ENCODE assay signal across 10 mouse cellular contexts in the genomic region with DNA sequence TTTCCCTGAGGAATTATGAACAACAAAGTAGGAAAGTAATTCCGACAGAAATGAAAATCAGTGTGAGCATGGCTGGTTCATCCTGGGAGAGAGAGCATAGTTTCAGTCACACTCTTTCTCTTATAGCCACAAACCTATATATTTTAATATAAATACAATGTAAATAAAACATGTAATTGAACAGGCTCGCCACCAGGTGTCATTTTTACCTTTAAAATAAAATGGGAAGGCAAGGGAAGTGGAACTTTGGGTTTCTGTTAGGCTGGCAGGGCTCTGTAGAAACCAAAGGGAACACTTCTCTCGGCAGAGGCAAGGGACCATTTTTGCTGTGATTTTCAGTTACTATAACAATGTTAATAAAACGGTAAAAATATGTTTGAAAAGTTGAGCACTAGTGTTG. TPM values are rescaled to one million over a fixed set of nuclear protein-coding genes. Genes with fewer than 3 reads are reported as not detected.
A peak's percentile ranks its signal among the peaks of the same experiment; 100 is the strongest.
DNase-seq lines count a peak whose midpoint lies in the region; ATAC-seq and TF ChIP-seq lines count a peak whose summit lies in the region.
"Had no signal": no experiment of that assay in that cellular context is flagged by ENCODE, and none has a peak within 500 bp of the region (broad histone marks: within the 10 kb centered on the region; RNA-seq: fewer than 3 reads in every experiment).

No protein-coding gene starts in this region.

- no peaks in the 10 kb centered on the region for H3K9me3 ChIP-seq in forebrain, postnatal 0 days (ENCODE audit: low read length)
- H3K9me3 ChIP-seq in forebrain, embryonic 10.5 days, result no peaks in the 10 kb centered on the region
- no peaks in the 10 kb centered on the region for H3K9me3 ChIP-seq in midbrain, postnatal 0 days (ENCODE audit: low read length)
- no peaks in the 10 kb centered on the region for H3K9me3 ChIP-seq in midbrain, embryonic 11.5 days (ENCODE audit: control insufficient read depth, low read length)
- no peaks in the 10 kb centered on the region for H3K9me3 ChIP-seq in midbrain, embryonic 15.5 days
- H3K9me3 ChIP-seq: hindbrain, embryonic 15.5 days had no signal

- peak; percentile 29; the same call in 1 of the 2 replicates for ATAC-seq in forebrain, postnatal 0 days
- no peak for ATAC-seq in midbrain, postnatal 0 days (ENCODE audit: low FRiP score)
- ATAC-seq in midbrain, embryonic 11.5 days (ENCODE audit: low FRiP score), result no peak
- peak; percentile 58; the same call in 1 of the 2 replicates for ATAC-seq in common myeloid progenitor, adult 5-6 weeks (replicated peaks; ENCODE audit: low read depth, poor library complexity, severe bottlenecking)
- no peak for ATAC-seq in midbrain, embryonic 15.5 days (replicated peaks)

- peak; percentile 49 for TF ChIP-seq CTCF in forebrain, postnatal 0 days (IDR thresholded peaks at IDR 0.05; ENCODE audit: low read depth)
- peak; percentile 70 for TF ChIP-seq CTCF in midbrain, postnatal 0 days (IDR thresholded peaks at IDR 0.05)

- no peaks in the 10 kb centered on the region for H3K27me3 ChIP-seq in forebrain, postnatal 0 days (ENCODE audit: insufficient read depth, low read length)
- no peaks in the 10 kb centered on the region for H3K27me3 ChIP-seq in forebrain, embryonic 10.5 days (ENCODE audit: poor library complexity, severe bottlenecking)
- H3K27me3 ChIP-seq in midbrain, postnatal 0 days (ENCODE audit: insufficient read depth, low read length), result no peaks in the 10 kb centered on the region
- no peaks in the 10 kb centered on the region for H3K27me3 ChIP-seq in midbrain, embryonic 11.5 days (ENCODE audit: control insufficient read depth, insufficient read depth, low read length)
- H3K27me3 ChIP-seq in midbrain, embryonic 15.5 days (replicated peaks), result no peaks in the 10 kb centered on the region
- H3K27me3 ChIP-seq: hindbrain, embryonic 15.5 days had no signal

- H3K27ac ChIP-seq in forebrain, postnatal 0 days (ENCODE audit: low read depth, low read length), result no peak overlapping the region
- no peak overlapping the region for H3K27ac ChIP-seq in forebrain, embryonic 10.5 days
- no peak overlapping the region for H3K27ac ChIP-seq in midbrain, postnatal 0 days (ENCODE audit: low read depth, low read length)
- H3K27ac ChIP-seq in midbrain, embryonic 11.5 days (ENCODE audit: low read depth, low read length), result no peak overlapping the region
- H3K27ac ChIP-seq in midbrain, embryonic 15.5 days, result no peak overlapping the region
- H3K27ac ChIP-seq: hindbrain, embryonic 15.5 days had no signal

- no peak overlapping the region for H3K4me2 ChIP-seq in forebrain, postnatal 0 days (ENCODE audit: low read depth)
- no peak overlapping the region for H3K4me2 ChIP-seq in midbrain, postnatal 0 days (ENCODE audit: low read depth, low read length, poor library complexity, severe bottlenecking)
- no peak overlapping the region for H3K4me2 ChIP-seq in midbrain, embryonic 11.5 days
- no peak overlapping the region for H3K4me2 ChIP-seq in midbrain, embryonic 15.5 days
- H3K4me2 ChIP-seq: hindbrain, embryonic 15.5 days had no signal

- no peaks in the 10 kb centered on the region for H3K4me1 ChIP-seq in forebrain, postnatal 0 days (ENCODE audit: insufficient read depth)
- H3K4me1 ChIP-seq in forebrain, embryonic 10.5 days, result no peaks in the 10 kb centered on the region
- H3K4me1 ChIP-seq in midbrain, postnatal 0 days (ENCODE audit: insufficient read depth, low read length), result no peaks in the 10 kb centered on the region
- H3K4me1 ChIP-seq in midbrain, embryonic 11.5 days (ENCODE audit: control insufficient read depth, insufficient read depth, low read length), result no peaks in the 10 kb centered on the region
- no peaks in the 10 kb centered on the region for H3K4me1 ChIP-seq in midbrain, embryonic 15.5 days
- H3K4me1 ChIP-seq: hindbrain, embryonic 15.5 days had no signal

- no peak overlapping the region for H3K4me3 ChIP-seq in forebrain, postnatal 0 days (ENCODE audit: low read depth, low read length)
- H3K4me3 ChIP-seq in forebrain, embryonic 10.5 days, result no peak overlapping the region
- no peak overlapping the region for H3K4me3 ChIP-seq in midbrain, postnatal 0 days (ENCODE audit: low read depth, low read length)
- H3K4me3 ChIP-seq in midbrain, embryonic 11.5 days (ENCODE audit: low read depth, low read length), result no peak overlapping the region
- H3K4me3 ChIP-seq in midbrain, embryonic 15.5 days, result no peak overlapping the region
- H3K4me3 ChIP-seq: erythroblast, embryonic 14.5 days; hindbrain, embryonic 15.5 days had no signal

- peak; percentile 64 for DNase-seq in forebrain, postnatal 0 days
- DNase-seq in forebrain, embryonic 10.5 days (ENCODE audit: extremely low spot score, low spot score), result no peak
- DNase-seq in midbrain, postnatal 0 days (ENCODE audit: low spot score), result peak; percentile 64
- DNase-seq in midbrain, embryonic 11.5 days (ENCODE audit: low spot score, missing footprints), result no peak
- no peak for DNase-seq in frontal cortex, postnatal 36 days (ENCODE audit: low spot score in 2 of 2)
- DNase-seq in spleen, postnatal 14 days (ENCODE audit: low spot score in 2 of 2), result no peak

- peaks cover 43% of the 10 kb centered on the region for H3K36me3 ChIP-seq in forebrain, postnatal 0 days (ENCODE audit: insufficient read depth)
- peaks cover 65% of the 10 kb centered on the region for H3K36me3 ChIP-seq in forebrain, embryonic 10.5 days (replicated peaks)
- peaks cover 30% of the 10 kb centered on the region; the same call in 1 of the 2 replicates for H3K36me3 ChIP-seq in midbrain, postnatal 0 days (ENCODE audit: insufficient read depth, low read length)
- peaks cover 4% of the 10 kb centered on the region; the same call in 1 of the 2 replicates for H3K36me3 ChIP-seq in midbrain, embryonic 11.5 days (ENCODE audit: control insufficient read depth, insufficient read depth, low read length)
- H3K36me3 ChIP-seq in midbrain, embryonic 15.5 days (replicated peaks), result peaks cover 12% of the 10 kb centered on the region; the same call in 1 of the 2 replicates

- WGBS in forebrain, postnatal 0 days, result 53% methylated on average over 4 of the region's 4 CpGs
- WGBS in forebrain, embryonic 10.5 days, result 76% methylated on average over 4 of the region's 4 CpGs
- WGBS in midbrain, postnatal 0 days, result 57% methylated on average over 4 of the region's 4 CpGs
- 73% methylated on average over 4 of the region's 4 CpGs for WGBS in midbrain, embryonic 11.5 days
- 65% methylated on average over 4 of the region's 4 CpGs for WGBS in midbrain, embryonic 15.5 days

- H3K9ac ChIP-seq in forebrain, postnatal 0 days, result no peak overlapping the region
- no peak overlapping the region for H3K9ac ChIP-seq in midbrain, postnatal 0 days (replicated peaks; ENCODE audit: low read length, poor library complexity, severe bottlenecking)
- no peak overlapping the region for H3K9ac ChIP-seq in midbrain, embryonic 11.5 days (ENCODE audit: low read length)
- H3K9ac ChIP-seq in midbrain, embryonic 15.5 days, result no peak overlapping the region
- H3K9ac ChIP-seq: hindbrain, embryonic 15.5 days had no signal

RNA-seq across cellular contexts. Expression of gene Phtf1, which starts 51.5 kb away (rescaled TPM):
- 25.9 and 31.2 TPM in 2 replicates for total RNA-seq in forebrain, postnatal 0 days (2014; rRNA removed)
- 12.1 and 15.3 TPM in 2 replicates for polyA plus RNA-seq in forebrain, postnatal 0 days (2015; fragmentation: Nextera tagmentation; extraction: Ambion mirVana)
- polyA plus RNA-seq in forebrain, embryonic 10.5 days (2016; fragmentation: Nextera tagmentation; extraction: Ambion mirVana), result 32.6 and 33.4 TPM in 2 replicates
- total RNA-seq in midbrain, postnatal 0 days (2014; rRNA removed), result 24.3 and 31.6 TPM in 2 replicates
- polyA plus RNA-seq in midbrain, postnatal 0 days (2015; fragmentation: Nextera tagmentation; extraction: Ambion mirVana), result 14.9 and 15.9 TPM in 2 replicates
- polyA plus RNA-seq in midbrain, embryonic 11.5 days (2014; fragmentation: Nextera tagmentation; extraction: Ambion mirVana), result 53.4 and 59.2 TPM in 2 replicates
- 33.9 and 39.8 TPM in 2 replicates for total RNA-seq in common myeloid progenitor, adult 5-6 weeks (2017)
- 25.0 and 26.2 TPM in 2 replicates for polyA plus RNA-seq in midbrain, embryonic 15.5 days (2015; fragmentation: Nextera tagmentation; extraction: Ambion mirVana)

Comparison
In these comparisons a context has a peak if more than half of its experiments do, and no peak if none do; other contexts are left out.
1. DNase-seq: peak in forebrain, postnatal 0 days (single experiment) and midbrain, postnatal 0 days (single experiment); none in forebrain, embryonic 10.5 days (single experiment), midbrain, embryonic 11.5 days (single experiment), frontal cortex, postnatal 36 days (0 of 2) and spleen, postnatal 14 days (0 of 2).
2. ATAC-seq: peak in forebrain, postnatal 0 days (single experiment) and common myeloid progenitor, adult 5-6 weeks (single experiment); none in midbrain, postnatal 0 days (single experiment), midbrain, embryonic 11.5 days (single experiment) and midbrain, embryonic 15.5 days (single experiment).